Mouse (Mus musculus): Measurements from ENCODE around the gene Ttc33.

DNA sequence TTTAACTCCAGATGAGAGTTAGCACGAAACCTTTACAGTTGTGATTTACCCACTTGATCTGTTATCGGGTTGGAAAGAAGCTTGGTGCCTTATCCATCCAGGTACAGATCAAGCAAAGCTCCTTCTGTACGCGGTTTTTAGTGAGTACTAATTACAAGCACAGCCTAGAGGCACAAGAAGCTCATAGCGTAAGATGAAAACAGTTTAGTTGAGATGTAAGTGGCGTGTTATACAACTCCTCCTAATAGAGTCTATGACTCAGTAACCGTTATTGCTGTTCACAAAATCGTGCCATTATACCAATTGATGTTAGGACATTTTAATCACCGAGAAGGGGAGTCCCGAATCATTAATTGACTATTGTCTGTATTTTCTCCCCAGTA lies 959 bp downstream of the Ttc33 start:
- TF ChIP-seq TAL1 (IDR thresholded peaks at IDR 0.05; ENCODE audit: low read length) (no peak), GATA1 (IDR thresholded peaks at IDR 0.05; ENCODE audit: low read length) (no peak)
